Mouse (Mus musculus) ES-E14 (cell line): ENCODE measurements around the gene Dcp1a. TPM values are rescaled to one million over a fixed set of nuclear protein-coding genes. Genes with fewer than 3 reads are reported as not detected.
A peak's percentile ranks its signal among the peaks of the same experiment; 100 is the strongest.

Experiments
- DNase-seq: peaks from one replicate; pipeline ENCODE4 v3.0.0-alpha.2; 2013; ENCODE audit warnings: low read depth, low spot score
- H3K27ac ChIP-seq: 2 replicates; pipeline ENCODE4 v1.5.1; 2012; ENCODE audit warnings: low read depth, mild to moderate bottlenecking, low read length, moderate library complexity, mixed read lengths; ENCODE audit not compliant: poor library complexity, insufficient read depth, severe bottlenecking
- H3K36me3 ChIP-seq: 2 replicates; pipeline ENCODE4 v1.6.1; 2012; ENCODE audit warnings: mild to moderate bottlenecking, low read length, moderate library complexity, mixed read lengths; ENCODE audit not compliant: control insufficient read depth, poor library complexity, insufficient read depth, severe bottlenecking
- H3K4me1 ChIP-seq, 2 experiments: fragments of 150-350 bp in 1 of 2; sonication (generic) in 1 of 2; 2 replicates each; pipeline ENCODE4 v1.6.1; 2012; ENCODE audit warnings: low read length in 2 of 2, mild to moderate bottlenecking in 1 of 2, mixed read lengths in 1 of 2; ENCODE audit not compliant: control insufficient read depth in 2 of 2, insufficient read depth in 2 of 2, poor library complexity in 1 of 2
- H3K4me3 ChIP-seq, 2 experiments: fragments of 150-350 bp in 1 of 2; sonication (generic) in 1 of 2; 2 replicates each; pipeline ENCODE4 v1.5.1; 2012; ENCODE audit warnings: low read length in 2 of 2, low read depth in 1 of 2, mild to moderate bottlenecking in 1 of 2, mixed read lengths in 1 of 2; ENCODE audit not compliant: insufficient read depth in 1 of 2, poor library complexity in 1 of 2, severe bottlenecking in 1 of 2
- H3K9ac ChIP-seq: 2 replicates; pipeline ENCODE4 v1.6.1; 2012; ENCODE audit warnings: low read depth, mild to moderate bottlenecking, low read length, mixed read lengths; ENCODE audit not compliant: poor library complexity, insufficient read depth, severe bottlenecking
- H3K9me3 ChIP-seq: fragments of 150-350 bp; sonication (generic); 2 replicates; pipeline ENCODE4 v1.6.1; 2012; ENCODE audit warnings: low read depth, mild to moderate bottlenecking, low read length; ENCODE audit not compliant: control insufficient read depth, insufficient read depth
- CHD2 ChIP-seq: IDR thresholded peaks from 2 replicates; pipeline ENCODE4 v1.6.1; 2014; ENCODE audit warnings: mild to moderate bottlenecking, low read depth, low read length, inconsistent platforms
- HCFC1 ChIP-seq: IDR thresholded peaks from 2 replicates; pipeline ENCODE4 v1.6.1; 2012; ENCODE audit warnings: low read length, inconsistent platforms, borderline replicate concordance; ENCODE audit not compliant: insufficient read depth
- MAFK ChIP-seq: IDR thresholded peaks from 2 replicates; pipeline ENCODE4 v1.6.1; 2014; ENCODE audit warnings: mild to moderate bottlenecking, low read depth, low read length, inconsistent platforms; ENCODE audit not compliant: insufficient read depth
- ZC3H11A ChIP-seq: IDR thresholded peaks from 2 replicates; pipeline ENCODE4 v1.6.1; 2012; ENCODE audit warnings: low read depth, mild to moderate bottlenecking, inconsistent platforms, low read length, borderline replicate concordance
- ZNF384 ChIP-seq: IDR thresholded peaks from 2 replicates; pipeline ENCODE4 v1.6.1; 2012; ENCODE audit warnings: low read depth, low read length, inconsistent platforms
- in situ Hi-C, 2 experiments: fragments of 600-800 bp; cut with MboI; formaldehyde crosslinking; loops; one replicate each; pipeline ENCODE4 v1.15.1; 2025; ENCODE audit warnings: low sequenced_read_pairs in 2 of 2, inconsistent platforms in 1 of 2; ENCODE audit not compliant: unreplicated experiment in 2 of 2
- total RNA-seq: library from RNA; depleted of rRNA; stranded (reverse); fragments of 300-350 nt; gene quantifications from 2 replicates; pipeline ENCODE4 v1.2.3, GENCODE M21; 2012

Gene Dcp1a
- total RNA-seq, 1 experiment = 27.8 TPM

DNA sequence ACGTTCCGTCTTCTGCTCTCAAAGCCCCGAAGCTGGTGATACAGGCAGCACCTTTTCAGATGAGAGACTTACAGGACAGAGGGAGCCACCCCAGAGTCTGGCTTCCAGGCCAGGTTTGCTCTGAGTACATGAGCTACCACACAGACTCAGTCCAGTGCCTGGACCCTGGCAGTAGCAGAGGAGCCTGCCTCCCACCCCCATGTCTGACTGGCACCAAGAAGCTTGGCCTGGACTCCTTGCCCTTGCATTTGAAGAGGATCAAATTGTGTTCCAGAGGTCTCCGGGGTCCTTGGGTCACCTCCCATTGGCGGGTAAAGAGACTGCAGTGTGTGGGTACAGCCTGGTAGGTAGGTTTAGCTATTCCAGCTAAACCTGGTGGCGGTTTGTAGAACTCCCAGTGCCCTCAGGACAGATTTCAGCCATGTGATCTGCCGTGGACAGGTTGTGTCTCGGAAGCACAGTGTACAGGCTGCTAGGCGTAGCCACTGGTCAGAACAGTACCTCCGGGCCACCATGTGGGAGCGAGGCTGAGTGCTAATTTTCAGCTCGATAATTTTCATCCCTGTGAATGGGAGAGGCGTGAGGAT lies 81.6 kb downstream of the Dcp1a start:
- Histone ChIP-seq H3K9ac (no peak overlapping the region), H3K9me3 (no peaks in the 10 kb centered on the region), H3K4me3 (no peak overlapping the region), H3K36me3 (peaks cover 61% of the 10 kb centered on the region), H3K27ac (no peak overlapping the region), H3K4me1 (peaks cover 4 to 46% of the 10 kb centered on the region in 2 experiments; a peak in 2 of 4 replicates)
- in situ Hi-C loops = no loop called here
- no peak for DNase-seq
- TF ChIP-seq MAFK (no peak), CHD2 (no peak), ZC3H11A (no peak), HCFC1 (no peak), ZNF384 (no peak)

DNA sequence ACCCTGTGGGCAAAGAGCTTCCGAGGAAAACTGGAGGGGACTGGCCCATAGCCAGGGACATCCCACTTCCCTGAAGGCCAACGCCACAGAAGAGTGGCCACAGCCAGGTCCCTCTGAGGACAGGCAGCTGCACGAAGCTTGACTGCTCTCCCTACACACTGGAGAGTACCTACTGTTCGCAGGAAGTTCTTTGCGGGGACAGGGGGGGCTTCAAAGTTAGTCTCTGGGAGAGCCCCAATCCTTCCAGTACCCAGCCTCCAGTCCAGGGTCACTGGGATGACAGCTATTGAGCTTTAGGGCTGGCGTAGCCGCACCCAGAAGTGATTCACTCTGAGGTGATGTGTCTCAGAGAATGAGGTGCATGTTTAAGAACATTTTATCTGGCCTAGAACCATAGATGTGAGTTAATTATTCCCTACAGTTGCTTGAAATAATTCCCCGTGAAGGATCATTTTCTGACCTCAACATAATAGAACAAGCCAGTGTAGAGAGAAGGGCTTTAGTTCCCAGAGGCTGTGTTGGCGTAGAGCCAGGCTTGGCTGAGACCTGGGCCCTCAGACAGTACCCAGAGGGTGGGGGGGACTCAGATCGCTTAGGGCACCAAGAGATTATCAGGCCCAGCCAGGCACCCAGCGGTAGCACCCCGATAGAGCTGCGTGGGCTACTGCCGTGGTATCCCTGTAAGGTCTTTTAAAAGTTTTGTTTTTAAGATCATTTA lies 82.3 kb downstream of the Dcp1a start:
- DNase-seq = no peak
- Histone ChIP-seq H3K36me3 (peaks cover 63% of the 10 kb centered on the region), H3K4me1 (peaks cover 4 to 43% of the 10 kb centered on the region in 2 experiments; a peak in 2 of 4 replicates), H3K9me3 (no peaks in the 10 kb centered on the region), H3K4me3 (no peak overlapping the region), H3K27ac (no peak overlapping the region), H3K9ac (no peak overlapping the region)
- TF ChIP-seq ZC3H11A = no peak
- no peak for TF ChIP-seq HCFC1
- TF ChIP-seq MAFK = no peak
- no peak for TF ChIP-seq CHD2
- no peak for TF ChIP-seq ZNF384
- in situ Hi-C loops = no loop called here

DNA sequence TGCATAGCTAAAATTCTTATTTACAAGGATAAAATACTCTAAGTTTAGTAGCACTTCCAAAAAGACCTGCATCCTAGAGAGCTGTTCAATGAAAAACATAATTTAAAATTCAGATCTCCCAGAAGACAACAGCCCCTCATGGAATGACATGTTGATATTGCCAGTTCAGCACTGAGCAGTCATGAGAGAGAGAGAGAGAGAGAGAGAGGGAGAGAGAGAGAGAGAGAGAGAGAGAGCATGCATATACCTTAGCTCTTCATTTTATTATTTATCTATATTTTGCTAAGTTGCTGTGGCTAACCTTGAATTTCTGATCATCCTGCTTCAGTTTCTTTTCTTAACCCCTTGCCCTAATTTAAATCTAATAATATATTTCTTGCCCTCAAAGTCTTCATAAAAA lies 83.0 kb downstream of the Dcp1a start:
- Histone ChIP-seq H3K36me3 (peaks cover 69% of the 10 kb centered on the region), H3K4me3 (no peak overlapping the region), H3K27ac (no peak overlapping the region), H3K4me1 (peaks cover 4 to 39% of the 10 kb centered on the region in 2 experiments; a peak in 2 of 4 replicates), H3K9me3 (no peaks in the 10 kb centered on the region), H3K9ac (no peak overlapping the region)
- in situ Hi-C loops = no loop called here
- no peak for DNase-seq
- TF ChIP-seq ZNF384 = 0 out of 2 replicates have a peak, but pooled peaks have one; percentile 48
- TF ChIP-seq CHD2 = no peak

- DNase-seq = no peak
- no peak overlapping the region for H3K4me3 ChIP-seq
- no peak for TF ChIP-seq CHD2
- peak; percentile 97 for TF ChIP-seq MAFK
- peaks cover 70% of the 10 kb centered on the region for H3K36me3 ChIP-seq
- no peaks in the 10 kb centered on the region for H3K9me3 ChIP-seq
- peak overlapping the region; percentile 81 for H3K27ac ChIP-seq
- peaks cover 4 to 20% of the 10 kb centered on the region in 2 experiments; a peak in 2 of 4 replicates for H3K4me1 ChIP-seq
- in situ Hi-C loops = no loop called here
- H3K9ac ChIP-seq = peak overlapping the region; percentile 41; the same call in 1 of the 2 replicates
Measured at GRCm38 (mm10) chr14:30564451-30564850, 85.1 kb downstream of the Dcp1a start.
